Mouse (Mus musculus) heart, embryonic 16.5 days (tissue): ENCODE results near the gene Atl2. TPM values are rescaled to one million over a fixed set of nuclear protein-coding genes. Genes with fewer than 3 reads are reported as not detected.

Source experiments
- ATAC-seq: fragments of 200-750 bp; cut with Nextera tagmentation; replicated peaks from 2 replicates; pipeline ENCODE4 v1.8.0; 2017; ENCODE audit warnings: moderate number of reproducible peaks; ENCODE audit not compliant: insufficient read depth, low FRiP score; ENCODE audit errors: extremely low read depth
- H3K27ac ChIP-seq: fragments of 300-500 bp; sonication (generic); 2 replicates; pipeline ENCODE4 v1.5.1; 2014; ENCODE audit warnings: mild to moderate bottlenecking, low read length, control low read depth, moderate library complexity
- H3K27me3 ChIP-seq: fragments of 300-500 bp; sonication (generic); 2 replicates; pipeline ENCODE4 v1.6.1; 2014; ENCODE audit warnings: low read length, mixed read lengths; ENCODE audit not compliant: control insufficient read depth, insufficient read depth
- H3K36me3 ChIP-seq: fragments of 300-500 bp; sonication (generic); 2 replicates; pipeline ENCODE4 v1.6.1; 2014; ENCODE audit not compliant: control insufficient read depth, insufficient read depth
- H3K4me1 ChIP-seq: fragments of 300-500 bp; sonication (generic); 2 replicates; pipeline ENCODE4 v1.6.1; 2014; ENCODE audit warnings: low read length, mixed read lengths; ENCODE audit not compliant: control insufficient read depth, insufficient read depth
- H3K4me2 ChIP-seq: fragments of 300-500 bp; sonication (generic); 2 replicates; pipeline ENCODE4 v1.6.1; 2014; ENCODE audit warnings: low read depth, mild to moderate bottlenecking, control low read depth, low read length
- H3K4me3 ChIP-seq: fragments of 300-500 bp; sonication (generic); 2 replicates; pipeline ENCODE4 v1.5.1; 2014; ENCODE audit warnings: mild to moderate bottlenecking, control low read depth, low read length
- H3K9ac ChIP-seq: fragments of 300-500 bp; sonication (generic); 2 replicates; pipeline ENCODE4 v1.6.1; 2014; ENCODE audit warnings: low read length, control low read depth
- H3K9me3 ChIP-seq: fragments of 300-500 bp; sonication (generic); replicated peaks from 2 replicates; pipeline ENCODE4 v1.6.1; 2016; ENCODE audit warnings: low read length; ENCODE audit not compliant: control insufficient read depth
- WGBS: fragments of 180-500 bp; shearing (Covaris S2); extraction: QIAGEN DNeasy Blood & Tissue Kit; methylation state at CpG from one replicate; pipeline ENCODE4 v1.1.7; 2014; 5-methylcytosine and 5-hydroxymethylcytosine counted together
- polyA plus RNA-seq: library from polyadenylated mRNA; unstranded; fragments of >200 nt; fragmentation: Nextera tagmentation; extraction: Ambion mirVana; gene quantifications from 2 replicates; pipeline ENCODE4 v1.2.1, GENCODE M21; 2015

Gene Atl2
- polyA plus RNA-seq, 1 experiment from 2014 or later, result 29.9 TPM

GRCm38 (mm10) chr17:79887926-79888325 lies 8.0 kb downstream of the Atl2 start:
- 69% methylated on average over 1 of the region's 1 CpGs for WGBS

GRCm38 (mm10) chr17:79883198-79883597 lies 12.7 kb downstream of the Atl2 start:
- Histone ChIP-seq H3K4me1 (peaks cover 8% of the 10 kb centered on the region), H3K4me2 (no peak overlapping the region), H3K9ac (no peak overlapping the region), H3K27me3 (no peaks in the 10 kb centered on the region), H3K27ac (no peak overlapping the region), H3K36me3 (no peaks in the 10 kb centered on the region), H3K9me3 (no peaks in the 10 kb centered on the region), H3K4me3 (no peak overlapping the region)
- 14% methylated on average over 4 of the region's 4 CpGs for WGBS
- no peak for ATAC-seq

More at GRCm38 (mm10) chr17:79887926-79888325, 8.0 kb downstream of the Atl2 start:
- H3K27ac ChIP-seq, result no peak overlapping the region
- no peak for ATAC-seq
- no peak overlapping the region for H3K4me3 ChIP-seq
- H3K27me3 ChIP-seq, result no peaks in the 10 kb centered on the region
- no peak overlapping the region for H3K4me2 ChIP-seq
- no peak overlapping the region for H3K9ac ChIP-seq
- no peaks in the 10 kb centered on the region for H3K36me3 ChIP-seq
- H3K9me3 ChIP-seq, result no peaks in the 10 kb centered on the region
- H3K4me1 ChIP-seq, result peaks cover 7% of the 10 kb centered on the region

- no peak overlapping the region for H3K27ac ChIP-seq
- H3K9ac ChIP-seq, result no peak overlapping the region
- H3K36me3 ChIP-seq, result peaks cover 28% of the 10 kb centered on the region
- no peak overlapping the region for H3K4me2 ChIP-seq
- no peak for ATAC-seq
- no peaks in the 10 kb centered on the region for H3K9me3 ChIP-seq
- 92% methylated on average over 5 of the region's 5 CpGs for WGBS
- no peaks in the 10 kb centered on the region for H3K4me1 ChIP-seq
- no peaks in the 10 kb centered on the region for H3K27me3 ChIP-seq
- no peak overlapping the region for H3K4me3 ChIP-seq
Observed at GRCm38 (mm10) chr17:79865027-79865426, 30.9 kb downstream of the Atl2 start.

GRCm38 (mm10) chr17:79864503-79864902 lies 31.4 kb downstream of the Atl2 start:
- no peaks in the 10 kb centered on the region for H3K27me3 ChIP-seq
- no peak for ATAC-seq
- H3K4me3 ChIP-seq, result no peak overlapping the region
- H3K27ac ChIP-seq, result no peak overlapping the region
- no peak overlapping the region for H3K4me2 ChIP-seq
- H3K9ac ChIP-seq, result no peak overlapping the region
- no peaks in the 10 kb centered on the region for H3K4me1 ChIP-seq
- H3K36me3 ChIP-seq, result peaks cover 31% of the 10 kb centered on the region
- WGBS, result 90% methylated on average over 8 of the region's 8 CpGs
- H3K9me3 ChIP-seq, result no peaks in the 10 kb centered on the region

GRCm38 (mm10) chr17:79862038-79862437 lies 33.9 kb downstream of the Atl2 start:
- Histone ChIP-seq H3K4me3 (no peak overlapping the region), H3K9ac (no peak overlapping the region), H3K27me3 (no peaks in the 10 kb centered on the region), H3K36me3 (peaks cover 53% of the 10 kb centered on the region), H3K9me3 (no peaks in the 10 kb centered on the region), H3K27ac (no peak overlapping the region), H3K4me2 (no peak overlapping the region), H3K4me1 (no peaks in the 10 kb centered on the region)
- no peak; the same call in 1 of the 2 replicates for ATAC-seq
- WGBS, result 68% methylated on average over 1 of the region's 1 CpGs

GRCm38 (mm10) chr17:79855533-79855932 lies 40.4 kb downstream of the Atl2 start:
- H3K27ac ChIP-seq, result no peak overlapping the region
- 78% methylated on average over 8 of the region's 8 CpGs for WGBS
- H3K4me3 ChIP-seq, result no peak overlapping the region
- no peaks in the 10 kb centered on the region for H3K4me1 ChIP-seq
- H3K27me3 ChIP-seq, result no peaks in the 10 kb centered on the region
- no peak overlapping the region for H3K4me2 ChIP-seq
- H3K36me3 ChIP-seq, result peaks cover 62% of the 10 kb centered on the region
- H3K9me3 ChIP-seq, result no peaks in the 10 kb centered on the region
- no peak overlapping the region for H3K9ac ChIP-seq
- ATAC-seq, result no peak

GRCm38 (mm10) chr17:79848385-79848784 lies 47.5 kb downstream of the Atl2 start:
- WGBS, result 92% methylated on average over 5 of the region's 5 CpGs
- Histone ChIP-seq H3K27me3 (no peaks in the 10 kb centered on the region; the same call in none of the 2 replicates), H3K9ac (no peak overlapping the region), H3K9me3 (0 out of 2 replicates have a peak, but pooled peaks cover 2% of the 10 kb centered on the region), H3K4me1 (no peaks in the 10 kb centered on the region), H3K4me3 (no peak overlapping the region), H3K27ac (no peak overlapping the region), H3K4me2 (no peak overlapping the region), H3K36me3 (peaks cover 38% of the 10 kb centered on the region)
- no peak for ATAC-seq

GRCm38 (mm10) chr17:79846182-79846581 lies 49.7 kb downstream of the Atl2 start:
- Histone ChIP-seq H3K4me3 (no peak overlapping the region), H3K27ac (no peak overlapping the region), H3K9ac (no peak overlapping the region), H3K36me3 (peaks cover 21% of the 10 kb centered on the region), H3K4me2 (no peak overlapping the region), H3K4me1 (no peaks in the 10 kb centered on the region), H3K9me3 (0 out of 2 replicates have a peak, but pooled peaks cover 2% of the 10 kb centered on the region), H3K27me3 (no peaks in the 10 kb centered on the region; the same call in none of the 2 replicates)
- no peak for ATAC-seq
- WGBS, result 90% methylated on average over 2 of the region's 2 CpGs

- Histone ChIP-seq H3K27ac (no peak overlapping the region), H3K4me3 (no peak overlapping the region), H3K9me3 (0 out of 2 replicates have a peak, but pooled peaks cover 2% of the 10 kb centered on the region), H3K9ac (no peak overlapping the region), H3K36me3 (peaks cover 20% of the 10 kb centered on the region), H3K27me3 (no peaks in the 10 kb centered on the region; the same call in none of the 2 replicates), H3K4me2 (no peak overlapping the region), H3K4me1 (no peaks in the 10 kb centered on the region)
- 70% methylated on average over 2 of the region's 2 CpGs for WGBS
- no peak for ATAC-seq
Observed at GRCm38 (mm10) chr17:79845695-79846094, 50.2 kb downstream of the Atl2 start.
